Mouse (Mus musculus): ENCODE data around the gene Bud13.
A peak's percentile ranks its signal among the peaks of the same experiment; 100 is the strongest.
"Not testable (repeated sequence)": the region's sequence is repeated elsewhere in the genome, so short reads cannot be mapped to it uniquely, and the experiment has no call there.

Gene Bud13

GRCm38 (mm10) chr9:46302142-46302541, 19.3 kb downstream of the Bud13 start:
- peak; percentile 80 for DNase-seq (ENCODE audit: low read depth, low spot score)

GRCm38 (mm10) chr9:46309121-46309520, 26.3 kb downstream of the Bud13 start:
- DNase-seq (ENCODE audit: low read depth, low spot score): peak; percentile 85

GRCm38 (mm10) chr9:46314507-46314906, 31.7 kb downstream of the Bud13 start:
- peak; percentile 88 for DNase-seq (ENCODE audit: low read depth, low spot score)

- no peak for DNase-seq (ENCODE audit: low read depth, low spot score)
These were observed 32.1 kb downstream of the Bud13 start for GRCm38 (mm10) chr9:46314921-46315320.

GRCm38 (mm10) chr9:46315807-46316365, 33.1 kb downstream of the Bud13 start:
- no peak for DNase-seq (ENCODE audit: low read depth, low spot score)

GRCm38 (mm10) chr9:46316388-46316787, 33.6 kb downstream of the Bud13 start:
- DNase-seq (ENCODE audit: low read depth, low spot score): no peak

GRCm38 (mm10) chr9:46316909-46317308, 34.1 kb downstream of the Bud13 start:
- no peak for DNase-seq (ENCODE audit: low read depth, low spot score)

GRCm38 (mm10) chr9:46317957-46318356, 35.1 kb downstream of the Bud13 start:
- peak; percentile 56 for DNase-seq (ENCODE audit: low read depth, low spot score)

- DNase-seq (ENCODE audit: low read depth, low spot score): not testable (repeated sequence)
These were observed 37.1 kb downstream of the Bud13 start, which contains the start of gene 4931429L15Rik for GRCm38 (mm10) chr9:46319886-46320285. Gene 4931429L15Rik, minus strand, starts transcription at chr9:46319986.

GRCm38 (mm10) chr9:46320461-46320860, 37.7 kb downstream of the Bud13 start:
- no peak for DNase-seq (ENCODE audit: low read depth, low spot score)

- DNase-seq (ENCODE audit: low read depth, low spot score): peak; percentile 54
These were observed 44.0 kb downstream of the Bud13 start for GRCm38 (mm10) chr9:46326694-46327405.

- peak; percentile 90 for DNase-seq (ENCODE audit: low read depth, low spot score)
These were observed 45.1 kb downstream of the Bud13 start for GRCm38 (mm10) chr9:46327706-46328571.

GRCm38 (mm10) chr9:46328572-46329249, 45.9 kb downstream of the Bud13 start:
- DNase-seq (ENCODE audit: low read depth, low spot score): peak; percentile 89

- DNase-seq (ENCODE audit: low read depth, low spot score): peak; percentile 83
These were observed 46.4 kb downstream of the Bud13 start for GRCm38 (mm10) chr9:46329250-46329648.

GRCm38 (mm10) chr9:46329801-46330585, 47.2 kb downstream of the Bud13 start:
- DNase-seq (ENCODE audit: low read depth, low spot score): peak; percentile 74

- peak; percentile 82 for DNase-seq (ENCODE audit: low read depth, low spot score)
These were observed 47.7 kb downstream of the Bud13 start for GRCm38 (mm10) chr9:46330586-46330895.

- DNase-seq (ENCODE audit: low read depth, low spot score): no peak
These were observed 48.5 kb downstream of the Bud13 start for GRCm38 (mm10) chr9:46331301-46331700.

GRCm38 (mm10) chr9:46334471-46335025, 51.7 kb downstream of the Bud13 start:
- peak; percentile 44 for DNase-seq (ENCODE audit: low read depth, low spot score)

- peak; percentile 81 for DNase-seq (ENCODE audit: low read depth, low spot score)
These were observed 52.7 kb downstream of the Bud13 start for GRCm38 (mm10) chr9:46335461-46335995.

GRCm38 (mm10) chr9:46336294-46336693, 53.5 kb downstream of the Bud13 start:
- peak; percentile 38 for DNase-seq (ENCODE audit: low read depth, low spot score)

All from ZHBTc4 (cell line).